Mouse (Mus musculus) cerebellum, adult 2 months (tissue): ENCODE measurements around the gene Adcy3. TPM values are rescaled to one million over a fixed set of nuclear protein-coding genes. Genes with fewer than 3 reads are reported as not detected.

Source experiments
- DNase-seq, 2 experiments: peaks; one replicate each; pipeline ENCODE4 v3.0.0; 2021
- H3K27ac ChIP-seq: fragments of 200-500 bp; 2 replicates; pipeline ENCODE4 v1.5.1; 2012; ENCODE audit warnings: low read length, control low read depth, inconsistent platforms; ENCODE audit not compliant: insufficient read depth
- H3K27me3 ChIP-seq: fragments of 200-500 bp; 2 replicates; pipeline ENCODE4 v1.6.1; 2012; ENCODE audit warnings: inconsistent platforms, mild to moderate bottlenecking, low read length, moderate library complexity; ENCODE audit not compliant: control insufficient read depth, insufficient read depth
- H3K4me1 ChIP-seq: fragments of 200-500 bp; 2 replicates; pipeline ENCODE4 v1.6.1; 2011; ENCODE audit warnings: low read length; ENCODE audit not compliant: control insufficient read depth, insufficient read depth
- H3K4me3 ChIP-seq: fragments of 200-500 bp; replicated peaks from 2 replicates; pipeline ENCODE3; 2011; ENCODE audit warnings: mild to moderate bottlenecking, low read depth, low read length, control low read depth; ENCODE audit not compliant: insufficient read depth
- CTCF ChIP-seq: fragments of 200-500 bp; IDR thresholded peaks from 2 replicates; pipeline ENCODE4 v1.5.1; 2011; ENCODE audit warnings: low read depth, mild to moderate bottlenecking, control low read depth, low read length, moderate library complexity, borderline replicate concordance; ENCODE audit not compliant: insufficient read depth
- POLR2A ChIP-seq: fragments of 200-500 bp; IDR thresholded peaks from 2 replicates; pipeline ENCODE4 v1.6.1; 2011; ENCODE audit warnings: low read length, control low read depth, borderline replicate concordance; ENCODE audit not compliant: insufficient read depth
- WGBS: fragments of 180-500 bp; shearing (Covaris S2); methylation state at CpG from one replicate; pipeline ENCODE4 v1.1.7; 2018; 5-methylcytosine and 5-hydroxymethylcytosine counted together
- polyA plus RNA-seq: library from polyadenylated mRNA; depleted of rRNA; stranded (reverse); fragments of >200 nt; gene quantifications from 2 replicates; pipeline ENCODE4 v1.2.3, GENCODE M21; 2012; rRNA removed

Gene Adcy3
- polyA plus RNA-seq: 23.9 and 24.5 TPM in 2 replicates

GRCm38 (mm10) chr12:4132941-4133846 lies at the start of gene Adcy3:
Adcy3 (plus strand) TSS chr12:4133103.
- H3K4me1 ChIP-seq: peaks cover 16% of the 10 kb centered on the region; the same call in 1 of the 2 replicates
- H3K27me3 ChIP-seq: no peaks in the 10 kb centered on the region
- DNase-seq: peak; percentile 78 to 83
- WGBS: under 1% methylated on average over 80 of the region's 83 CpGs
- TF ChIP-seq CTCF: no peak
- peak; percentile 53; the same call in 1 of the 2 replicates for TF ChIP-seq POLR2A
- H3K4me3 ChIP-seq: peak within 1 kb of the TSS; percentile 72
- peak within 1 kb of the TSS; percentile 53 for H3K27ac ChIP-seq

DNA sequence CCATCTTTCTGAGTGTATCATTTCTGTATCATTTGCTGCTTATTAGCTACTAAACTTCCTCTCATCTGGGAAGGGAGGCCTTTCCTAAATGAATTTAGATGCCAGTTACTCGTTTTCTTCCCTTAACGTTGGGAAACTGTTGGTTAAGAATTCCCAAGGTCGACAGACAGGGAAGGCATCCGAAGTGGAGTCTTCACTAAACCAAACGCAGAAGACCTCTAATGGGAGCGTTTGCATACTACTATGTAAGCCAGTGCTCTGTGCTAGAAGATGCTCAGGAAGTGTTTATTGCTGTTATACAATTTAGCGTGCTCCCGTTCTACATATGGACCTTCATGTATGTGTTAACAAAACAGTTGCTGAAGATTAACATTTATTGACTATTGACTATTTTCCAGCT lies 49.5 kb upstream of the Adcy3 start:
- Histone ChIP-seq H3K27ac (no peak overlapping the region; the same call in 1 of the 2 replicates), H3K4me1 (peaks cover 6% of the 10 kb centered on the region), H3K27me3 (no peaks in the 10 kb centered on the region), H3K4me3 (peak overlapping the region; percentile 37)
- no peak for DNase-seq
- no peak for TF ChIP-seq CTCF
- 18% methylated on average over 8 of the region's 8 CpGs for WGBS

GRCm38 (mm10) chr12:4107383-4107782 lies 25.5 kb upstream of the Adcy3 start:
- WGBS: 64% methylated on average over 4 of the region's 4 CpGs
- peak; percentile 71 to 78 for DNase-seq
- Histone ChIP-seq H3K4me3 (no peak overlapping the region), H3K27me3 (no peaks in the 10 kb centered on the region), H3K27ac (no peak overlapping the region), H3K4me1 (no peaks in the 10 kb centered on the region; the same call in 1 of the 2 replicates)
- TF ChIP-seq POLR2A (no peak), CTCF (peak; percentile 83)

DNA sequence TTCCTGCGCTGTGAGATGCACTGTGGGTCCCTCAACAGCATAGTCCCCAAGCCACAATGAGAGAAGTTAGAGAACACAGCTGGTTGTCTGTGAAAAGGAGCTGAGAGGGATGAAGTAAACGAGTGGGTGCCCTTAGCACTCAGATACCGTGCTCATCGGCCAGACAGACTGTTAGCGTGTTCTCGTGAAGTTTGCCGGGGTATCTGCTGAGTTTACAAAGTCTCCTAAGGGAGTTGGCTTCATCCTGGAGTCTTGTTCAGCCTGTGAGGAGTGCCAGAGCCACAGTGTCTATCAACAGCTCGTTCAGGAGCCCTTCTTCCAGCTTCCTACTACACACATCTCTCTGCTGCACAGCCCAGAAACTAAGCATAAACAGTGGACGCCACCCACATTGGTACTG lies 16.8 kb upstream of the Adcy3 start:
- WGBS: 77% methylated on average over 9 of the region's 9 CpGs
- H3K27ac ChIP-seq: no peak overlapping the region
- H3K4me1 ChIP-seq: no peaks in the 10 kb centered on the region
- no peak for DNase-seq
- no peak for TF ChIP-seq CTCF
- no peak for TF ChIP-seq POLR2A
- no peak overlapping the region for H3K4me3 ChIP-seq
- no peaks in the 10 kb centered on the region for H3K27me3 ChIP-seq

- no peak for DNase-seq
- Histone ChIP-seq H3K4me3 (no peak overlapping the region), H3K27ac (no peak overlapping the region), H3K27me3 (no peaks in the 10 kb centered on the region), H3K4me1 (no peaks in the 10 kb centered on the region)
- TF ChIP-seq POLR2A (no peak), CTCF (no peak)
- WGBS: 87% methylated on average over 3 of the region's 3 CpGs
Measured at GRCm38 (mm10) chr12:4117136-4117535, 15.8 kb upstream of the Adcy3 start.

DNA sequence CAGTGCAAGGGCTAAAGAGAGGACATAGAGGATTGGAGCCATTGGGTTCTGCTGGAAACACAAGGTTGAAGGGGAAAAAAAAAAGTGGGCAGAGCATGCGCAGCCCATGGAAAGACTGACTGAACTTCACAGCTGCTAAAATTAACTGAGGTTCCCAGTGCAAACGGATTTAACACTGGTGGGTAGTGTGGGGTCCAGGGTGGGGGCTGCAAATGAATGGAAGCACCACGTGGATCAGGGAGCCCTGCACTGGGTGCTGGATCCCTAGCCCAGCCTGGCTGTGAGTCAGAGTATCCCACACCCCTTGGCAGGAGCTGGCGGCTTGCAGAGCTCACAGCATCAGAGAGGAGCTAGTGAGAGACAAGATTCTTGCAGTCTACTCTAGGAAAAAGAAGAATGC lies 15.3 kb upstream of the Adcy3 start:
- TF ChIP-seq CTCF: no peak
- no peak for TF ChIP-seq POLR2A
- no peak for DNase-seq
- H3K4me3 ChIP-seq: no peak overlapping the region
- H3K27ac ChIP-seq: no peak overlapping the region
- no peaks in the 10 kb centered on the region for H3K4me1 ChIP-seq
- no peaks in the 10 kb centered on the region for H3K27me3 ChIP-seq
- WGBS: 64% methylated on average over 4 of the region's 4 CpGs

- Histone ChIP-seq H3K4me1 (no peaks in the 10 kb centered on the region), H3K4me3 (no peak overlapping the region), H3K27ac (no peak overlapping the region), H3K27me3 (no peaks in the 10 kb centered on the region)
- no peak for TF ChIP-seq POLR2A
- no peak for TF ChIP-seq CTCF
- no peak for DNase-seq
- WGBS: 81% methylated on average over 7 of the region's 7 CpGs
Measured at GRCm38 (mm10) chr12:4127346-4127745, 5.6 kb upstream of the Adcy3 start.

DNA sequence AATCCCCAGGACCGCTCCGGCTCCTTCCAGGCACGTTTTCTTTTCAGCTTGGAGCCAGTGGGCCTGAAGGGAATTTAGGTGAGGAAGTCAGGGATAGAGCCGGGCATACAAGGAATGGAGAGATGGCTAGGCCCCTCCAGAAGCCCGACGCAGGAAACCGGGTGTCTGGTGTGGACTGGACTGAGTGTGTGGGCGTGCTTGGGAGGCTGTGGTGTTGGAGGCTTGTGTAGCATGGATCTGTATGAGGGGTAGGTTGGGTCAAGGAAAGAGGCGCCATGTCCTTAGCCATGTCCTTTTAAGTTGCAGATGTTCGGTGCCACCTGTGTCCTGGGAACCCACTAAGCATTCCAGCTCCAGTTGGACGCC lies 927 bp downstream of the Adcy3 start:
- H3K27me3 ChIP-seq: no peaks in the 10 kb centered on the region
- H3K4me1 ChIP-seq: peaks cover 16% of the 10 kb centered on the region; the same call in 1 of the 2 replicates
- WGBS: 21% methylated on average over 11 of the region's 11 CpGs
- TF ChIP-seq POLR2A (no peak), CTCF (no peak)
- H3K4me3 ChIP-seq: peak overlapping the region; percentile 72
- no peak overlapping the region for H3K27ac ChIP-seq
- peak in 1 of 2 experiments; percentile 41 for DNase-seq
